Mouse (Mus musculus): ENCODE measurements at regions not wholly inside any gene's neighbourhood (a gene's known extent, or its start where the extent isn't known, plus 50 kb on each side); places are given as distances from the start of the nearest gene placed in this dataset.
A peak's percentile ranks its signal among the peaks of the same experiment; 100 is the strongest.
"Not testable (repeated sequence)": the region's sequence is repeated elsewhere in the genome, so short reads cannot be mapped to it uniquely, and the experiment has no call there.

- DNase-seq (ENCODE audit: low spot score in 2 of 2): no peak
These were observed 257.1 kb upstream of the Pik3r1 start for GRCm38 (mm10) chr13:102025138-102025537.

DNA sequence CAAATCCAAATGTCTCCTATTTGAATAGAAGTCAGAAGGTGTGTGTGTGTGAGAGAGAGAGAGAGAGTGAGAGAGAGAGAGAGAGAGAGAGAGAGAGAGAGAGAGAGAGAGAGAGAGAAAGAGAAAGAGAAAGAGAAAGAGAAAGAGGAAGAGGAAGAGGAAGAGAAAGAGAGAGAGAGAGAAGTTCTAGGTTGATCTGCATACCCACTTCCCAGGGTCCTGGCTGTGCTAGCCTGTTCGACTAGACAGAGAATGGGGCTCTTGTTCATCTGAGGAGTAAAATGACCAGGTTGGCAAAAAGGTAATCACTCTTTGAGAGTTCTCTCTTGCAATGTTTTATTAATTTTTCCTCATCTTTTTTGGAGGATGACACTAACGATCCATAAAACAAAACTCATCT lies 257.5 kb upstream of the Pik3r1 start:
- DNase-seq (ENCODE audit: low spot score in 2 of 2): not testable (repeated sequence)

DNA sequence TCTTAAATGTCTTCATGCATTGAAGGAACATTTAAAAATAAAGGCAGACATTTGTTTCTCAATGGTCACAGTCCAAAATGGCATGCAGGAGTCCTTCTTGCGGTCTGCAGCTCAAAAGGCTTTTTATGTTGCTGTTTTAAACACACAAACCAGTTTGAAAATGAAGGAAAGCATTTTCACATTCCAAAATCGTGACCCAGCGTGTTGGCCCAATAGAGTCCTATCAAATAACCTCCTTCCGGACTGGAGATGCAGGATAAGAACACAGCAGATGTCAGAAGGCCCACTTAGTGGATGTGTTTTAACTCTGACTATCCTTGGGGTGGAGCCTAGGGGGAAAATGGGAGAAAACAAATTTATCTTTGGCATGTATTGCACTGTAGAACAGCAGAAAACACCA lies 263.4 kb upstream of the Pik3r1 start:
- DNase-seq (ENCODE audit: low spot score in 2 of 2): no peak

DNA sequence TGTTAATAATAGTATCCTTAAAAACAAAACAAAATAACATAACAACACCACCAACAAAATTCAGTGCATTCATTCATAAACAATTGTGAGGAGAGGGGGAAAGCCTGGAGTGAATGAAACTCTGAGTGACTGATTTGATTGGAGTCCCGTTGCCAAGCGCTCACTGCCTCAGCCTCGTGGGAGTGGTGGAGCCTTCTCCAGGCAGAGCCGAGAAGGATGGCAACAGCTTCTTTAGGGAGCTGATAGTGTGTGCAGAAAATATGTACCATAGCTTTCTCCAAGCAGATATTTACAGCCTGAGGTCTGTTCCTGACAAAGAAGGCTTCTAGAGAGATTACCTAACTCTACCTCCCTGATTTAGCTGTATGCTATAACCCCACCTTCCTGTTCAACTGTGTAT lies 266.5 kb upstream of the Pik3r1 start:
- no peak for DNase-seq (ENCODE audit: low spot score in 2 of 2)

DNA sequence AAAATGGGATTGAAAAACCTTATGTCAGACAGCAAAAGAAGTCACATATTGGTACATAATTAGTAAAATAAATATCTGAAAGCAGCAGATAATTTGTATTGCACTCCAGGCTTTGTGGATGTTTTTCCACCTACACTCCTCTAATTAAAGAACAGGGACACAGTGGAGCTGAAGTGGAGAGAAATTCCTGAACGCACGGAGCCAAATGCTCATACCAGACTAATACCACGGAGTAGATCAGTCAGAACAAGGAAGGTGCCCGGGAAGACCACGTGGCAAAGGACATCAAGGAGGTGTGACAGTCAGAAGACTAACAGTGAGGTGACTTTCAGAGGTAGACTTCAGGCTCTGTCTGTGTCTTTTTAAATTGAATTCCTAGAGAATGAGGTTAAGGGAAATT lies 268.0 kb upstream of the Pik3r1 start:
- no peak for DNase-seq (ENCODE audit: low spot score in 2 of 2)

GRCm38 (mm10) chr13:102036819-102037624 lies 269.0 kb upstream of the Pik3r1 start:
- DNase-seq (ENCODE audit: low spot score in 2 of 2): no peak

DNA sequence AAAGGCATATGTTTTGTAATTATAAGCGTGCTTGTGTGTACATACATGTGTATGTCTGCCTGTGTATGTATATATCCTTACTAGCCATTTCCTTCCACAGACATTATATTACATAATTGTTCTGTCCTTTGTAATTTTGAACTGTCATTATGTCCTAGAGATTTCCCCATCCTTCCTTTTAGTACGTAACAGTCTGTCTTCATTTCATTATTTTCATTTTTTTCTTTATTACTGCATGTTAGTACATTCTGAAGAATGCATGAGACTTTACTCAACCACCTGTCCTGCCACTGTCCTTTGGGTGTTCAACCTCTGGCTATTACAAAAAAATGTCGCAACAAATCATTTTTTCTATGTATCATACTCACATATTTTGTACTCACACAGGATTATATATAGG lies 292.2 kb upstream of the Pik3r1 start:
- DNase-seq (ENCODE audit: low spot score in 2 of 2): no peak

- DNase-seq (ENCODE audit: low spot score in 2 of 2): peak in 1 of 2 experiments; percentile 26
These were observed 296.7 kb upstream of the Pik3r1 start for GRCm38 (mm10) chr13:102064590-102065273.

DNA sequence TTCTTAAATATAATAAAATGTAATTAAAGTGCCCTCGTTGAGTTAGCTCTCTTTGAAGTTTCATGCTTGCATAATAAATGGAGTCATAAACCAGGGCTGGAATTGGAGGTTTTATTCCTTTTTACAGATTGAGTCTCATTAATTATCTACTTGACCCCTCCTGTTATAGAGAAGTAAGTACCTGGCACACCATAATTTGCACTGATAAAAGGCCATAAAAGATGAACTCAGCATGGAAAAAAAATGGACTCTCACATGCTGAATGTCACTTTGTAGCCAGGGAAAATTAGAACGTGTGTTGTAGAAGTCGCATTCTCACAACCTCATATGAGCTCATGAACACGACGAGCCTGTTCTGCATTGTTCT lies 297.2 kb upstream of the Pik3r1 start:
- no peak for DNase-seq (ENCODE audit: low spot score in 2 of 2)

GRCm38 (mm10) chr13:102065796-102066195 lies 297.8 kb upstream of the Pik3r1 start:
- no peak for DNase-seq (ENCODE audit: low spot score in 2 of 2)

DNA sequence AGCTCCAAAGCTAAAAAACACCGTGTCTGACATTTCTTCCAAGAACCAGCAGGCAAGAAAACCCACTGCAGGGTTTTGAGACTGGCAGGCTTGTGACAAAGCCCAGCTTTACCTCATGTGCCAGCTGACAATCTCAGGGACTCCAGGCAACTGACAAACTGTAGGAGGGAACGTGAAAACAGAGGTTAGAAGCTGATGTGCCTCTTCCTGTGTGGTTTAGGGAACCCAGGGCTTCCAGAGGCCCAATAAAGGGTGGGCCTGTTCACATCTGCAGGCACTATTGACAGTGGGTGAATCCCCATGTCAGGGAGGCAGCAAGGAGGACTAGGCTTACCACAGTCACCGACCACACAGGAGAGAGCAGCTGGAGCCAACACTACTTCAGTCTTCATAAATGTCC lies 302.7 kb upstream of the Pik3r1 start:
- DNase-seq (ENCODE audit: low spot score in 2 of 2): no peak

DNA sequence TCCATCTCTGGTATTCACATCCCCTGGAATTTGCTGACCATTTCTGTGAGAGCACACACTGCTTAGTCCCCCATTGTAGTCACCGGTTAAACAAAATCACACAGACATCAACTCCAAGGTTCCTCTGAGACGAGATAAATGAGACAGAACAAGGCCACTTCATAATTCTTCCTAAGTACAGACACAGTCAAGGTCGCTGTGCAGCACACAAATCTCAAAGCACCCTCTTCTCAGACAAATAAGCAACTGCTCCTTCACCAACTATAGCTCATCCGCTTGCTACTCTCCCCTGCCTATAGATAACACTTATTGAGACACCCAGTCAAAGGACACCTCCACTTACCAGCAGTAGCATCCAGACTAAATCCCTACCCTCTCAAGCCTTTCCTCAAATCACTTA lies 304.3 kb upstream of the Pik3r1 start:
- no peak for DNase-seq (ENCODE audit: low spot score in 2 of 2)

DNA sequence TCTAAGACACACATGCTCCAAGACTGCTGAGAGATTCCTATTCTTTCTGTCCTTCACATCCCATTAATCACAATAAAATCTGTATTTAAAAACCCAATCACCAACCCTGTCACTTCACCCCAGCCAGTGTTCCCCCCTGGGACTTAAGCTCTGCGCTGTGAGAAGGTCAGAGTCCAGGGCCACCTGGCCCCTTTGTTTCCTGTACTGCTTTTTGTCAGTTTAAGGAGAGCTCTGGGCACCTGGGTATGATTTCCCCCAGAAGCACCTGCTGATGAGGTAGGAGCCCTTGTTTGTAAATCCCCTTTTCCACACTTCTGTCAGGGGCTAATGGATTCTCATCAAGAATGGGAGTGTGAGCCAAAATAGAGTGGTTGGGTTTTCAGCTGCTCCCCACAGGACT lies 319.7 kb upstream of the Pik3r1 start:
- no peak for DNase-seq (ENCODE audit: low spot score in 2 of 2)

DNA sequence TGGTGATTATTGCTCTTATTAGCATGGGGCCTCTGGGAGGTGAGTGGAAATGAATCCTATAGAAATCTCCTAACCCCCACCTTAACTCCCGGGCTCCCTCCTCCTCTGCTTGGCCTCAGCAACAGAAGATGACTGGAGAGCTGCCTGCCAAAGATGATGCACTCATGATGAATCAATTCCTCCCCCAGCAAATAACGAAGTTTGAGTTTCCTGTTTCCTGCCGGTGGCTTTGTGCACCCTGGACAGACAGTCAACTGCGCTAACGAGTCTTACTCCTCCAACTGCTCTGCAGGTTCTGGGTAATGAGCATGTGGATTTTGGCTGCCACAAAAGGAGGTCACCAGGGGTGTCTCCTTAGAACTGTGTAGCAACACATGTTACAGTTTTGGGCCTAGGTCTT lies 321.5 kb upstream of the Pik3r1 start:
- no peak for DNase-seq (ENCODE audit: low spot score in 2 of 2)

GRCm38 (mm10) chr13:102094193-102094592 lies 326.2 kb upstream of the Pik3r1 start:
- DNase-seq (ENCODE audit: low spot score in 2 of 2): no peak

GRCm38 (mm10) chr13:102103161-102103560 lies 335.1 kb upstream of the Pik3r1 start:
- no peak for DNase-seq (ENCODE audit: low spot score in 2 of 2)

GRCm38 (mm10) chr13:102106188-102106587 lies 338.2 kb upstream of the Pik3r1 start:
- DNase-seq (ENCODE audit: low spot score in 2 of 2): no peak

DNA sequence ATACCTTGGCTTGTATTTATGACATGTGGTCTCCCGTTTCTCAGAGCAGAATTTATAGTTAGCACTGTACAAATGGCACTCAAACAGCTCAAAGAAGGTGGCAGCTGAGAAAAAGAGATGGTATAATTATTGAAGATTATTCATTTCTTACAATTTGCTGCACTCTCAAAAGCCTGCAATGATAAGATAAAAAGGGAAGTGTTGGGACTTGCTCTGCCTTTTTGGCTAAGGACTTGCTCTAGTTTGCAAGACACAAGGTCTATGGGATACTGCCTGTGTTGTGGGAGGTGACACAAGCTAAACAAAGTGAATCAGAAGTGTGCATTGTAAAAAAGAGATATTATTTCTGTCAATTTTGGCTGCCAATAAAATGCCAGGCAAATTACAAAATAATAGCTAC lies 340.2 kb upstream of the Pik3r1 start:
- DNase-seq (ENCODE audit: low spot score in 2 of 2): no peak

GRCm38 (mm10) chr13:102108916-102109315 lies 340.9 kb upstream of the Pik3r1 start:
- no peak for DNase-seq (ENCODE audit: low spot score in 2 of 2)

DNA sequence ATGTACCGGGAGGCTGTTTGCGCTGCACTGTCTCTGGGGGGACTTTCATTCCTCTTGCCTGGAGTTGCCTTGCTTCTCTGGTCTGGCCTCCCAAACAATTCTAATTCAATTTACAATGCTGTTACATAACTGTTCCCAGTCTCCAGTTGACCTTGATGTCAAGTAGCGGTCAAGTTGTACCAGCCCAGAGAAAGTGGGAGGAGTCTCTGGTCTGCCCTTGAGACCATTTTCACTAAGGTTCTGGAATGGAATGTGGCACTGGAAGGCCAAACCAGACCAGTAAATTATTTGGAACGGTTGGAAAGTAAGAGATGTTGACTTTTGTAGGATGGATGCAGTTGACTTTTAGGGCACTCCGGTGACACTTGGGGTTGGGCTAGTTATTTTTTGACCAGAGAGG lies 345.9 kb upstream of the Pik3r1 start:
- no peak for DNase-seq (ENCODE audit: low spot score in 2 of 2)

GRCm38 (mm10) chr13:102122341-102122740 lies 354.3 kb upstream of the Pik3r1 start:
- DNase-seq (ENCODE audit: low spot score in 2 of 2): no peak

DNA sequence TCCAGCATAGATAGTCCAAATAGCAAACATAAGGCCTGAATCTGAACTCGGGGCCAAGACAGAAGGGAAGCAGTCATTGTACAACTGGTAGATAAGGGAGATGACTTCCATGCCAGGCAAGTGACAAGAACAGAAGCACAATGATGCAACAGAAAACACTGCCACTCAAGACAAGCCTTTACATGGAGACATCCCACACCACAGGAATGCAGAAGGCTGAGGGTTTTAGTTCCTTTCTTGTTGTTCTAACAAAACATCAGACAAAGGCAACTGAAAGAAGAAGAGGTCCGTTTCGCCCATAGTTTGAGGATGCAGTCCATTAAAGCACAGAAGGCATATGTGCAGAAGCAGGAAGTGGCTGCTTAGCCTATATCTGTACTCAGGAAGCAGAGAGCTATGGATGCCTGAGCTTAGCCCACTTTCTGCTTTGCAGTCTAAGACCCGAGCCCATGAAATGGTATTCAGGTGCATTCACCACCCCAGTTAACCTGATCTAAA lies 360.0 kb upstream of the Pik3r1 start:
- no peak for DNase-seq (ENCODE audit: low spot score in 2 of 2)

DNA sequence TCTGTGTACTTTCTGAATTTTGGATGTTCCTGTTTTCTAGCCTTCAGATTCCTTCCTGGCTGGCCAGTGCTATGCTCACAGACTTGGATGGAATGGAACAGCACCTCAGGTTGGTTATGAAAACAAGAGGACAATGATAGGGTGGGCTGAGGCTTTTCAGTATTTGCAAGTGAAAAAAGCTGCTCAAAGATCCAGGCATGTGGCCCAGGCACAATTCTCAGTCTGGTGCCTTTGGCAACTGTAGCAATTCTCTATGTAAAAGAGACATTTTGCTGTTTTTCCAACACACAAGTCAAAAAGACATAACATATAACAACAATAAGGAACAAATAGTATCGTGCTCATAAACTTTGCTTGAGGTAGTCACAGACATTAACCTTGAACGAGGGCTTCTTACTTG lies 363.4 kb upstream of the Pik3r1 start:
- DNase-seq (ENCODE audit: low spot score in 2 of 2): no peak
